Mouse (Mus musculus) intestine, embryonic 16.5 days (tissue): ENCODE results near the gene Slc4a5. TPM values are rescaled to one million over a fixed set of nuclear protein-coding genes. Genes with fewer than 3 reads are reported as not detected.

ENCODE experiments used
- ATAC-seq: fragments of 200-750 bp; cut with Nextera tagmentation; 2 replicates; pipeline ENCODE4 v1.8.0; 2017; ENCODE audit warnings: moderate TSS enrichment, moderate library complexity
- H3K27ac ChIP-seq: fragments of 300-500 bp; sonication (generic); 2 replicates; pipeline ENCODE4 v1.5.1; 2014; ENCODE audit warnings: mild to moderate bottlenecking, low read length
- H3K27me3 ChIP-seq: fragments of 300-500 bp; sonication (generic); replicated peaks from 2 replicates; pipeline ENCODE4 v1.6.1; 2014; ENCODE audit warnings: low read length, control low read depth, mixed read lengths; ENCODE audit not compliant: control insufficient read depth, insufficient read depth
- H3K36me3 ChIP-seq: fragments of 300-500 bp; sonication (generic); 2 replicates; pipeline ENCODE4 v1.6.1; 2014; ENCODE audit warnings: low read length, control low read depth; ENCODE audit not compliant: control insufficient read depth, insufficient read depth
- H3K4me1 ChIP-seq: fragments of 300-500 bp; sonication (generic); 2 replicates; pipeline ENCODE4 v1.6.1; 2014; ENCODE audit warnings: low read length, control low read depth, mixed read lengths; ENCODE audit not compliant: control insufficient read depth, insufficient read depth
- H3K4me2 ChIP-seq: fragments of 300-500 bp; sonication (generic); 2 replicates; pipeline ENCODE4 v1.6.1; 2014; ENCODE audit warnings: low read depth, low read length, control low read depth
- H3K4me3 ChIP-seq: fragments of 300-500 bp; sonication (generic); 2 replicates; pipeline ENCODE4 v1.5.1; 2014; ENCODE audit warnings: mild to moderate bottlenecking, low read length
- H3K9ac ChIP-seq: fragments of 300-500 bp; sonication (generic); 2 replicates; pipeline ENCODE4 v1.6.1; 2014; ENCODE audit warnings: low read depth, low read length
- H3K9me3 ChIP-seq: fragments of 300-500 bp; sonication (generic); 2 replicates; pipeline ENCODE4 v1.6.1; 2016; ENCODE audit warnings: low read length, control low read depth; ENCODE audit not compliant: control insufficient read depth
- WGBS: fragments of 180-500 bp; shearing (Covaris S2); extraction: QIAGEN DNeasy Blood & Tissue Kit; methylation state at CpG from one replicate; pipeline ENCODE4 v1.1.7; 2014; 5-methylcytosine and 5-hydroxymethylcytosine counted together
- polyA plus RNA-seq: library from polyadenylated mRNA; unstranded; fragments of >200 nt; fragmentation: Nextera tagmentation; extraction: Ambion mirVana; gene quantifications from 2 replicates; pipeline ENCODE4 v1.2.1, GENCODE M21; 2015

The Slc4a5 gene
- polyA plus RNA-seq, 1 experiment from 2014 or later, result 0.56 TPM

GRCm38 (mm10) chr6:83245997-83246396 is 26.4 kb downstream of the Slc4a5 start:
- WGBS, result 94% methylated on average over 1 of the region's 1 CpGs
- no peak for ATAC-seq
- Histone ChIP-seq H3K4me2 (no peak overlapping the region), H3K27ac (no peak overlapping the region), H3K9me3 (no peaks in the 10 kb centered on the region), H3K9ac (no peak overlapping the region), H3K4me1 (peaks cover 4% of the 10 kb centered on the region), H3K36me3 (no peaks in the 10 kb centered on the region), H3K27me3 (no peaks in the 10 kb centered on the region), H3K4me3 (no peak overlapping the region)

- H3K9ac ChIP-seq, result no peak overlapping the region
- no peak overlapping the region for H3K4me2 ChIP-seq
- peaks cover 4% of the 10 kb centered on the region for H3K4me1 ChIP-seq
- WGBS, result 89% methylated on average over 4 of the region's 4 CpGs
- no peaks in the 10 kb centered on the region for H3K9me3 ChIP-seq
- no peak overlapping the region for H3K27ac ChIP-seq
- no peaks in the 10 kb centered on the region for H3K36me3 ChIP-seq
- H3K4me3 ChIP-seq, result no peak overlapping the region
- no peaks in the 10 kb centered on the region for H3K27me3 ChIP-seq
- no peak for ATAC-seq
Measured at GRCm38 (mm10) chr6:83246750-83247149, 27.1 kb downstream of the Slc4a5 start.

GRCm38 (mm10) chr6:83247153-83247552 is 27.5 kb downstream of the Slc4a5 start:
- Histone ChIP-seq H3K36me3 (no peaks in the 10 kb centered on the region), H3K27ac (no peak overlapping the region), H3K9me3 (no peaks in the 10 kb centered on the region), H3K4me3 (no peak overlapping the region), H3K4me1 (peaks cover 4% of the 10 kb centered on the region), H3K4me2 (no peak overlapping the region), H3K9ac (no peak overlapping the region), H3K27me3 (no peaks in the 10 kb centered on the region)
- WGBS, result 95% methylated on average over 2 of the region's 2 CpGs
- ATAC-seq, result no peak

GRCm38 (mm10) chr6:83254242-83254641 is 34.6 kb downstream of the Slc4a5 start:
- 71% methylated on average over 7 of the region's 7 CpGs for WGBS
- H3K4me1 ChIP-seq, result no peaks in the 10 kb centered on the region
- ATAC-seq, result no peak
- H3K36me3 ChIP-seq, result no peaks in the 10 kb centered on the region
- H3K27ac ChIP-seq, result no peak overlapping the region
- no peak overlapping the region for H3K4me3 ChIP-seq
- no peak overlapping the region for H3K9ac ChIP-seq
- H3K4me2 ChIP-seq, result no peak overlapping the region
- no peaks in the 10 kb centered on the region for H3K9me3 ChIP-seq
- no peaks in the 10 kb centered on the region for H3K27me3 ChIP-seq

- H3K36me3 ChIP-seq, result no peaks in the 10 kb centered on the region
- WGBS, result 100% methylated on average over 1 of the region's 1 CpGs
- no peak overlapping the region for H3K4me3 ChIP-seq
- H3K9me3 ChIP-seq, result no peaks in the 10 kb centered on the region
- no peaks in the 10 kb centered on the region for H3K4me1 ChIP-seq
- no peak overlapping the region for H3K27ac ChIP-seq
- no peak for ATAC-seq
- no peaks in the 10 kb centered on the region for H3K27me3 ChIP-seq
- H3K9ac ChIP-seq, result no peak overlapping the region
- H3K4me2 ChIP-seq, result no peak overlapping the region
Measured at GRCm38 (mm10) chr6:83264516-83264915, 44.9 kb downstream of the Slc4a5 start.

GRCm38 (mm10) chr6:83265253-83265652 is 45.6 kb downstream of the Slc4a5 start:
- no peaks in the 10 kb centered on the region for H3K9me3 ChIP-seq
- H3K9ac ChIP-seq, result no peak overlapping the region
- no peak for ATAC-seq
- H3K27ac ChIP-seq, result no peak overlapping the region
- no peaks in the 10 kb centered on the region for H3K27me3 ChIP-seq
- no peaks in the 10 kb centered on the region for H3K4me1 ChIP-seq
- no peak overlapping the region for H3K4me2 ChIP-seq
- no peak overlapping the region for H3K4me3 ChIP-seq
- H3K36me3 ChIP-seq, result no peaks in the 10 kb centered on the region

- ATAC-seq, result no peak
- Histone ChIP-seq H3K9ac (no peak overlapping the region), H3K4me3 (no peak overlapping the region), H3K27me3 (no peaks in the 10 kb centered on the region), H3K4me1 (no peaks in the 10 kb centered on the region), H3K27ac (no peak overlapping the region), H3K36me3 (no peaks in the 10 kb centered on the region), H3K4me2 (no peak overlapping the region), H3K9me3 (no peaks in the 10 kb centered on the region)
- WGBS, result 90% methylated on average over 4 of the region's 4 CpGs
Measured at GRCm38 (mm10) chr6:83265653-83266052, 46.0 kb downstream of the Slc4a5 start.

GRCm38 (mm10) chr6:83267616-83268015 is 48.0 kb downstream of the Slc4a5 start:
- Histone ChIP-seq H3K27me3 (no peaks in the 10 kb centered on the region), H3K27ac (no peak overlapping the region), H3K9ac (peak overlapping the region; percentile 15; the same call in 1 of the 2 replicates), H3K9me3 (no peaks in the 10 kb centered on the region), H3K4me1 (no peaks in the 10 kb centered on the region), H3K36me3 (no peaks in the 10 kb centered on the region), H3K4me2 (peak overlapping the region; percentile 66; the same call in 1 of the 2 replicates), H3K4me3 (peak overlapping the region; percentile 15; the same call in 1 of the 2 replicates)
- WGBS, result 58% methylated on average over 4 of the region's 4 CpGs
- ATAC-seq, result no peak

- WGBS, result 2% methylated on average over 28 of the region's 28 CpGs
- peak overlapping the region; percentile 76 for H3K27ac ChIP-seq
- H3K4me2 ChIP-seq, result peak overlapping the region; percentile 66
- no peaks in the 10 kb centered on the region for H3K4me1 ChIP-seq
- H3K9ac ChIP-seq, result peak overlapping the region; percentile 77
- no peaks in the 10 kb centered on the region for H3K27me3 ChIP-seq
- no peaks in the 10 kb centered on the region for H3K36me3 ChIP-seq
- no peaks in the 10 kb centered on the region for H3K9me3 ChIP-seq
- H3K4me3 ChIP-seq, result peak overlapping the region; percentile 67
- ATAC-seq, result peak; percentile 97
Measured at GRCm38 (mm10) chr6:83268144-83269010, 48.7 kb downstream of the Slc4a5 start.
